Mouse (Mus musculus): ENCODE measurements at regions not wholly inside any gene's neighbourhood (a gene's known extent, or its start where the extent isn't known, plus 50 kb on each side); places are given as distances from the start of the nearest gene placed in this dataset.

DNA sequence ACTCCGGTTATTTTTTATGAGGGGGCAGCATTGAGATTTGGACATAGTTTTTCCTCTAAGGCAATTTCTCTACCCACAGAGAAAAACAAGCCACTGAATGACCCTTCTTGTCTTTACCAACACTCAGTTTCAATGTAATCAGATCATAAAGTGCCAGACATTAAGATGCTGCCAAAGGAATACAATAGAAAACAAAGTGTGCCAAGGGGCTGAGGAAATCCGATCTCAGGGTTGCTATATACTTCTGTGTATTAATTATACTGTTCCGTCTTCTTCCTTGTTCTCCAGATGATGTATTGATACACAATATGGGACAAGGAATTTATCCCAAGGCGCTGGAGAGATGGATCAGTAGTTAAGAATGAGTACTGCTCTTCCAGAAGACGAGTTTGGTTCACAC, 222.9 kb upstream of the Pitx2 start:
- Histone ChIP-seq H3K9me3 (ENCODE audit: control insufficient read depth, low read length) (no peaks in the 10 kb centered on the region), H3K4me2 (replicated peaks; ENCODE audit: low read depth, low read length) (no peak overlapping the region), H3K4me1 (ENCODE audit: control insufficient read depth, insufficient read depth, low read length) (no peaks in the 10 kb centered on the region), H3K27me3 (ENCODE audit: control insufficient read depth, insufficient read depth, low read length) (no peaks in the 10 kb centered on the region), H3K9ac (ENCODE audit: low read depth, low read length) (no peak overlapping the region), H3K4me3 (ENCODE audit: low read length) (no peak overlapping the region), H3K27ac (ENCODE audit: low read depth, low read length) (no peak overlapping the region), H3K36me3 (ENCODE audit: control insufficient read depth, insufficient read depth, low read length) (no peaks in the 10 kb centered on the region)
- WGBS, result 83% methylated on average over 5 of the region's 5 CpGs
- ATAC-seq (ENCODE audit: low FRiP score, low TSS enrichment), result no peak

DNA sequence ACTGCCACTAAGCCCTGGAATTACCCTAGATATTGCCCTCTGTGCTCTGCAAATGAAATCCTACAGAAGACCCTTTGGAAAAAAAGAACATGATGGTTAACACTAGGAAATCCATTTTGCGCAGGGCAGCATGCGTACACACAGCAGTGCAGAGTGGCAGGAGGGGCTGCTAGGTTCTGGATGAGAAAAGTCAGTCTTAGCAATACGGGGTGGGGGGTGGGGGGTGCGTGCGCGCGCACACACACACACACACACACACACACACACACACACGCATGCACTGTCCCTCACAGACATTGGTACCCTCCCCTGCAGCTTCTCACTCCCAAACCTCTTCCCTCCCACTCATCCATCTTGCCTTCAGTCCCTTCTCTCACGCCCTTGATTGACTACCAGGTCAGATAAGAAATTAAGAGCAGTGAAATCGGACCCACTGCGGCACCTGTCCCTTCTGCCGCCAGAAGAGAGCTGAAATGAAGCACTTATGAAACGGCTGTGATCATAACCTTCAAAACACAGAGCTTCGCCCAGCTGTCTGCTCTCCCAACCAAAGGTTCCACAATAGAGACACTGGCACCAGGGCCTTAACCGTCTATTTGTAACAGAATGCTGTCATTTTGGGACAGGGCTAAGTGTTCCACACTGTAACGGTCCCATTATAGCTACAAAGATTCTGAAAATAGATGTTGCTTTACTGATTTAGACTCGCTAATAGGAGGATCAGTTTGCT, 209.3 kb upstream of the Pitx2 start:
- 54% methylated on average over 17 of the region's 17 CpGs for WGBS
- H3K9ac ChIP-seq (ENCODE audit: low read depth, low read length), result no peak overlapping the region
- ATAC-seq (ENCODE audit: low FRiP score, low TSS enrichment), result peak; percentile 69; the same call in 1 of the 2 replicates
- no peak overlapping the region for H3K27ac ChIP-seq (ENCODE audit: low read depth, low read length)
- peak overlapping the region; percentile 19 for H3K4me2 ChIP-seq (replicated peaks; ENCODE audit: low read depth, low read length)
- H3K36me3 ChIP-seq (ENCODE audit: control insufficient read depth, insufficient read depth, low read length), result no peaks in the 10 kb centered on the region
- no peaks in the 10 kb centered on the region for H3K9me3 ChIP-seq (ENCODE audit: control insufficient read depth, low read length)
- no peaks in the 10 kb centered on the region for H3K27me3 ChIP-seq (ENCODE audit: control insufficient read depth, insufficient read depth, low read length)
- H3K4me1 ChIP-seq (ENCODE audit: control insufficient read depth, insufficient read depth, low read length), result no peaks in the 10 kb centered on the region
- H3K4me3 ChIP-seq (ENCODE audit: low read length), result no peak overlapping the region

DNA sequence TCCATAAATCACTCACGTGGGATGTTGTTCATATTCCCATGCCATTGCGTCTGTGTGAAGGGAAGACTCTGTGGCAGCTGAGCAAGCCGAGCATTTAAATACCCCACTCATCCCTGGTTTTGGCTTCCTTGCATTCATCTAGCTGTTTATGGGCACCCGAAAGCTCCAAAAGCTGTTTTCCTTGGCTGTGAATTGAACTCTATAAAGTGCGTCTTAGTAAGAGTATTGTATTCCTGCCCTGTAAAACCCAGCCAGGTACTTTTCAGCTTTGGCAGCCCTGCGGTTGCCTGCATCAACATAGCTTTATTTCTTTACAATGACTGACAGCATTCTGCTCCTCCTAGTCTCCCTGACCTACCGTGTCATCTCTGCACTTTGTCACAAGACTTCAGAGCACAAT, 196.8 kb upstream of the Pitx2 start:
- Histone ChIP-seq H3K27ac (ENCODE audit: low read depth, low read length) (no peak overlapping the region), H3K4me3 (ENCODE audit: low read length) (no peak overlapping the region), H3K4me2 (replicated peaks; ENCODE audit: low read depth, low read length) (no peak overlapping the region), H3K36me3 (ENCODE audit: control insufficient read depth, insufficient read depth, low read length) (no peaks in the 10 kb centered on the region), H3K27me3 (ENCODE audit: control insufficient read depth, insufficient read depth, low read length) (no peaks in the 10 kb centered on the region), H3K9me3 (ENCODE audit: control insufficient read depth, low read length) (no peaks in the 10 kb centered on the region), H3K9ac (ENCODE audit: low read depth, low read length) (no peak overlapping the region), H3K4me1 (ENCODE audit: control insufficient read depth, insufficient read depth, low read length) (no peaks in the 10 kb centered on the region)
- ATAC-seq (ENCODE audit: low FRiP score, low TSS enrichment), result no peak
- WGBS, result 60% methylated on average over 7 of the region's 7 CpGs

DNA sequence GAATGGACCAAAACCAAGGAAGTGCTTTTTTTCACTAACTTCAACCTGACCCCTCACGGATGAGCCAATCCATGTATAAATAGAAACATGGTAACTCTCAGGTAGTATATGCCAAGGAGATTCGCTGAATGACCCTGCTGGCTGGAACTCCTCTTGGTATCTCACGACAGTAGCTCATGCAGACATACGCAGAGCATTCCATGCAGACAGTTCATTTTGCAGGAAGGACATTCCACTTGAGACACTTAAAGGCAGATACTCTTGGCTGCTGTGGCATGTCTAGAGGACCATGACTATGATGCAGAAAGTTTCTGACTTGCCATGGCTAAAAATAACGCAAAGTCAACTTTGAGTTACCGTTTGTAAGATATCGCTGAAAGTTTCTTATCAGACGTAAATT, 195.6 kb upstream of the Pitx2 start:
- no peaks in the 10 kb centered on the region for H3K27me3 ChIP-seq (ENCODE audit: control insufficient read depth, insufficient read depth, low read length)

DNA sequence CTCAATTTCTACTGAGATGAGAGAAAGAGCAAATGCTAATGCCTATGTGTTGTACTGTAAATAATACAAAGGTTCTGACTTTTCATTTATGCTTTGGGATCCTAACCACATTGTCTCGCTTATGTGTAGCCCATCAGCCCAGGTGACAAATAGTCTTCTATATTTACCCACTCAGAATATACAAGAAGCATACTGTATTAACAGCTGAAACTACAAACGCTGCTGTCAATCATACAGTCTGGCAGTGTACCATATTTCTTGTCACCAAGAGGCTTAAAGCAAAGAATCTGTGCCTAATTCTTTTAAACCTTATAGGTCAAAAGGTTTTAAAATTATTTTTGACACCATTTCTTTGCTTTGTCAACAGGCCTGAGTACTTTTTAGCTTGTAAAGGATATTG, 160.8 kb upstream of the Pitx2 start:
- no peak for ATAC-seq (ENCODE audit: low FRiP score, low TSS enrichment)
- H3K36me3 ChIP-seq (ENCODE audit: control insufficient read depth, insufficient read depth, low read length), result no peaks in the 10 kb centered on the region
- no peaks in the 10 kb centered on the region for H3K4me1 ChIP-seq (ENCODE audit: control insufficient read depth, insufficient read depth, low read length)
- H3K27ac ChIP-seq (ENCODE audit: low read depth, low read length), result no peak overlapping the region
- H3K9me3 ChIP-seq (ENCODE audit: control insufficient read depth, low read length), result no peaks in the 10 kb centered on the region
- H3K27me3 ChIP-seq (ENCODE audit: control insufficient read depth, insufficient read depth, low read length), result no peaks in the 10 kb centered on the region
- H3K4me2 ChIP-seq (replicated peaks; ENCODE audit: low read depth, low read length), result no peak overlapping the region
- H3K9ac ChIP-seq (ENCODE audit: low read depth, low read length), result no peak overlapping the region
- 89% methylated on average over 2 of the region's 2 CpGs for WGBS
- H3K4me3 ChIP-seq (ENCODE audit: low read length), result no peak overlapping the region

More for the DNA sequence above, 195.6 kb upstream of the Pitx2 start:
- H3K9me3 ChIP-seq (ENCODE audit: control insufficient read depth, low read length), result no peaks in the 10 kb centered on the region
- no peaks in the 10 kb centered on the region for H3K4me1 ChIP-seq (ENCODE audit: control insufficient read depth, insufficient read depth, low read length)
- H3K36me3 ChIP-seq (ENCODE audit: control insufficient read depth, insufficient read depth, low read length), result no peaks in the 10 kb centered on the region
- WGBS, result 87% methylated on average over 8 of the region's 8 CpGs
- H3K4me3 ChIP-seq (ENCODE audit: low read length), result no peak overlapping the region
- no peak overlapping the region for H3K4me2 ChIP-seq (replicated peaks; ENCODE audit: low read depth, low read length)
- no peak for ATAC-seq (ENCODE audit: low FRiP score, low TSS enrichment)
- H3K9ac ChIP-seq (ENCODE audit: low read depth, low read length), result no peak overlapping the region
- no peak overlapping the region for H3K27ac ChIP-seq (ENCODE audit: low read depth, low read length)

DNA sequence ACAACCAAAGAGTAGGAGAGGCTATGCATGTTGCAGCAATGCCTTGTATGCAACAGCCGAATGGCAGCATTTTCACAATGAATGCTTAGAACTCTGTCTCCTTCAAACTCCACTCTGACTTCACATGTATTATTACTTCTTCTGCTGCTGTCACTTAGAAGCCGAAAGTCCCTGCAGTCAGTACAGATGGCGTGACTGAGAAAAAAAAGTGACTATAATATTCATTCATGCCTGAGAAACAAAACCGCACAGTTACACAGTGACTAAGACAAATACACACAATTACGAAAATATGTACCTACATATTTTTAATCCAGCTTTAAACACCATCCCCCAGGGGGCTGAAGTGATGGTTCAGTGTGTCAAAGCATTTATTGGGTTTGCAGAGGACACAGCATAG, 154.8 kb upstream of the Pitx2 start:
- no peak overlapping the region for H3K4me2 ChIP-seq (replicated peaks; ENCODE audit: low read depth, low read length)
- WGBS, result 94% methylated on average over 5 of the region's 5 CpGs
- H3K36me3 ChIP-seq (ENCODE audit: control insufficient read depth, insufficient read depth, low read length), result no peaks in the 10 kb centered on the region
- no peak overlapping the region for H3K9ac ChIP-seq (ENCODE audit: low read depth, low read length)
- no peak overlapping the region for H3K27ac ChIP-seq (ENCODE audit: low read depth, low read length)
- no peak overlapping the region for H3K4me3 ChIP-seq (ENCODE audit: low read length)
- no peak for ATAC-seq (ENCODE audit: low FRiP score, low TSS enrichment)
- no peaks in the 10 kb centered on the region for H3K9me3 ChIP-seq (ENCODE audit: control insufficient read depth, low read length)
- H3K27me3 ChIP-seq (ENCODE audit: control insufficient read depth, insufficient read depth, low read length), result no peaks in the 10 kb centered on the region
- H3K4me1 ChIP-seq (ENCODE audit: control insufficient read depth, insufficient read depth, low read length), result no peaks in the 10 kb centered on the region

DNA sequence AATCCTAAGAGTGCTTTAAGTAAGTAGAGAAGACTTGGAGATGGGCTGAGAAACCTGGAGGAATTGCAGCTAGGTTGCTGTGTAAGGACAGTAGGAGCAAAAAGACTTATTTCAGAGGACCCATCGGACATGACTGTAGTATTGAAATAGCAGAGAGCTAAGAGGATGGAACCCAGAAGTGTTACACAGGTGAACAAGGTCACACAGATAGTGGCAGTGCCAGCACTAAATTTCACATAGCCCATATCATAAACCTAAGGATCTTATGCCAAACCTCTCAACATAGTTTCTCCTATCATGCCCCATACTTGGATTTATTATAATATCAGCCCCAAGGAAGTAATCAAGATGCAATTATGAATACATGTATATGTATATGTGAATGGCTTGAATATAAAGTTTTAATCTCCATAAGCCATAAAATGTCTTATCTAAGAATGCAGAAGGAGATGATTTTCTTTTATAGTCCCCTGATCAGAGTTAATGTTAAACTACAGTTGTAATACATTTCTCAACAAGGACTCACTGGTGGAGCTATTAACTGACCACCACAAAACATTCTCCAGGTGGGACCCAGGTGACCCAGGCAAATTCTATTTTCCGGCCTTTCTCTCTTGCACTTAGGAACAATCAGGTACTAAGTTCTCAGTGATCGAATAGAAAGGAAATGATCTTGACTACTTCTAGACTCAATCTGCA, 149.6 kb upstream of the Pitx2 start:
- no peak for ATAC-seq (ENCODE audit: low FRiP score, low TSS enrichment)
- Histone ChIP-seq H3K9ac (ENCODE audit: low read depth, low read length) (no peak overlapping the region), H3K4me1 (ENCODE audit: control insufficient read depth, insufficient read depth, low read length) (no peaks in the 10 kb centered on the region), H3K9me3 (ENCODE audit: control insufficient read depth, low read length) (no peaks in the 10 kb centered on the region), H3K36me3 (ENCODE audit: control insufficient read depth, insufficient read depth, low read length) (no peaks in the 10 kb centered on the region), H3K4me3 (ENCODE audit: low read length) (no peak overlapping the region), H3K4me2 (replicated peaks; ENCODE audit: low read depth, low read length) (no peak overlapping the region), H3K27me3 (ENCODE audit: control insufficient read depth, insufficient read depth, low read length) (no peaks in the 10 kb centered on the region), H3K27ac (ENCODE audit: low read depth, low read length) (no peak overlapping the region)
- WGBS, result 96% methylated on average over 3 of the region's 3 CpGs

DNA sequence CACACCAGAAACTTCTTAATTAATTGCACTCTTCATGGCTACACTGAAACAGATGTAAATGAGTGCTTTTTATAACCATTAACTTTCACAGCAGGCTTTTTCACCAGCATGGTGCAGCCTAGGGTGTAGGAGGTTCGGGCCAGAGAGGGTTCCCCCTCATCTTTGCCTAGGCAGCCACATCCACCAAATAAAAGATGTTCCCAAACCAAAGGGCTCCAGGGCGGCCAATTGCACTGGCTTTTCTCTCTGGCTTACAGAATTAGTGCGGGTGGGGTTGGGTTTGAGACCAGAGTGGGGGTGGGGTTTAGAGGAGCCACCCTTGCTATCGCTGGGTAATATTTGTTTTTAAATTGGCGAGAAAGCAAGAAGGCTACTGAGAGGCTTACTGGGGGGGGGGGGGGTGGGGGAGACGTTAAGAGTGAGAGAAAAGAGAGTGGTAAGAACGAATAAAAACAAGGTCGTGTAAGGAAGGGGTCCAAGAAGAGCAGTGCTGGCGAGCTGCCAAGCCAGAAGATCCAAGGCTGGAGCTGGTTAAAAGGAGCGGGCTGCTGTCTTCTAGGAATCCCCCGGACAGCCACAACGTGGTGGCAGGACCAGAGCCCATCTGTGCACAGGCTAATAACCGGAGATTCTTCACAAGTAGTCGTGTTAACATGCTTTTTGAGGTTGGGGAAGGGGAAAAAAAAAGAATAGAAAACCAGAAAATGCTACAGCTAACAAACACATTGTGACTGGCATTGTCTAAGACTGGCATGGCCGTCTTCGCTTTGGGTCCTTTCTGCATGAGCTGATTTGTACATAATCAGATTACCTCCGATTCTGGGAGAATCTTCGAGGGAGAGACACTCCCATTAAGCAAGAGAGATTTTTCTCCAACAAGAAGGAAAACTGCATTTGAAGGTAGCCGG, 134.0 kb upstream of the Pitx2 start:
- Histone ChIP-seq H3K9ac (ENCODE audit: low read depth, low read length) (no peak overlapping the region), H3K27me3 (ENCODE audit: control insufficient read depth, insufficient read depth, low read length) (no peaks in the 10 kb centered on the region), H3K4me3 (ENCODE audit: low read length) (peak overlapping the region; percentile 5; the same call in 1 of the 2 replicates), H3K36me3 (ENCODE audit: control insufficient read depth, insufficient read depth, low read length) (no peaks in the 10 kb centered on the region), H3K4me2 (replicated peaks; ENCODE audit: low read depth, low read length) (peak overlapping the region; percentile 31), H3K9me3 (ENCODE audit: control insufficient read depth, low read length) (no peaks in the 10 kb centered on the region), H3K4me1 (ENCODE audit: control insufficient read depth, insufficient read depth, low read length) (peaks cover 6% of the 10 kb centered on the region; the same call in 1 of the 2 replicates), H3K27ac (ENCODE audit: low read depth, low read length) (no peak overlapping the region)
- ATAC-seq (ENCODE audit: low FRiP score, low TSS enrichment), result peak; percentile 75
- 27% methylated on average over 19 of the region's 19 CpGs for WGBS
